Mouse (Mus musculus): ENCODE results near the gene Cpeb2. TPM values are rescaled to one million over a fixed set of nuclear protein-coding genes. Genes with fewer than 3 reads are reported as not detected.

Gene Cpeb2
- polyA plus RNA-seq, 1 experiment from 2014 or later = 2.7 TPM

- DNase-seq (ENCODE audit: low spot score) = no peak
- ATAC-seq (replicated peaks; ENCODE audit: low FRiP score, low read depth) = no peak
- Histone ChIP-seq H3K4me1 (replicated peaks; ENCODE audit: insufficient read depth, low read length) (no peaks in the 10 kb centered on the region), H3K9me3 (replicated peaks; ENCODE audit: low read length) (no peaks in the 10 kb centered on the region), H3K9ac (ENCODE audit: low read depth, low read length) (no peak overlapping the region), H3K4me3 (replicated peaks; ENCODE audit: low read depth, low read length) (peak overlapping the region; percentile 83), H3K4me2 (ENCODE audit: low read length) (peak overlapping the region; percentile 98; the same call in 1 of the 2 replicates), H3K27me3 (ENCODE audit: insufficient read depth, low read length) (no peaks in the 10 kb centered on the region), H3K36me3 (ENCODE audit: insufficient read depth, low read length) (no peaks in the 10 kb centered on the region), H3K27ac (no peak overlapping the region)
- TF ChIP-seq CTCF (IDR thresholded peaks at IDR 0.05; ENCODE audit: low read depth) = no peak
- WGBS = 39% methylated on average over 5 of the region's 5 CpGs
These were observed 3.0 kb downstream of the Cpeb2 start for GRCm38 (mm10) chr5:43235997-43236396.

DNA sequence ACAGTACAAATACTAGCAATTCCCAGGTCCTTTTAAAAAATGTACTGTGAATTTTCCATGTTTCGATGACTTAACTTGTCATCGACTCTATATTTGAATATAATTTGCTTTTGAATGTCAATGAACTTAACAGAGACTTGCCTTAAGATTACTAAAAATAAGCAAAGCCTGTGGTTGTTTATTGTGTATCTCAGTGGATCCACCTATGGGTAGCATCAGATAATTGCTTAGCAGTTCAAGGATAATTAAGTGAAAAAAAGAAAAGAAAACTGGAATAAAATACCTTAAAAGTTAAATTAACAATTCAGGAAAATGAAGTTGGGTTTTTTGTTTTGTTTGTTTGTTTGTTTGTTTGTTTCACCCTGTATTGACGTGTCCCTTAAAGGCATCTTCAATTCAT, 3.5 kb downstream of the Cpeb2 start:
- Histone ChIP-seq H3K4me1 (replicated peaks; ENCODE audit: insufficient read depth, low read length) (no peaks in the 10 kb centered on the region), H3K4me3 (replicated peaks; ENCODE audit: low read depth, low read length) (no peak overlapping the region), H3K36me3 (ENCODE audit: insufficient read depth, low read length) (no peaks in the 10 kb centered on the region), H3K4me2 (ENCODE audit: low read length) (0 out of 2 replicates have a peak overlapping the region, but pooled peaks have one; percentile 98), H3K9me3 (replicated peaks; ENCODE audit: low read length) (no peaks in the 10 kb centered on the region), H3K27ac (no peak overlapping the region), H3K9ac (ENCODE audit: low read depth, low read length) (no peak overlapping the region), H3K27me3 (ENCODE audit: insufficient read depth, low read length) (no peaks in the 10 kb centered on the region)
- TF ChIP-seq CTCF (IDR thresholded peaks at IDR 0.05; ENCODE audit: low read depth) = peak; percentile 58
- peak; percentile 73 for DNase-seq (ENCODE audit: low spot score)
- ATAC-seq (replicated peaks; ENCODE audit: low FRiP score, low read depth) = no peak
- 78% methylated on average over 3 of the region's 3 CpGs for WGBS

- no peaks in the 10 kb centered on the region for H3K36me3 ChIP-seq (ENCODE audit: insufficient read depth, low read length)
- H3K9me3 ChIP-seq (replicated peaks; ENCODE audit: low read length) = no peaks in the 10 kb centered on the region
- no peaks in the 10 kb centered on the region for H3K4me1 ChIP-seq (replicated peaks; ENCODE audit: insufficient read depth, low read length)
- TF ChIP-seq CTCF (IDR thresholded peaks at IDR 0.05; ENCODE audit: low read depth) = no peak
- no peak overlapping the region for H3K9ac ChIP-seq (ENCODE audit: low read depth, low read length)
- 73% methylated on average over 12 of the region's 12 CpGs for WGBS
- no peak overlapping the region for H3K4me2 ChIP-seq (ENCODE audit: low read length)
- ATAC-seq (replicated peaks; ENCODE audit: low FRiP score, low read depth) = no peak
- H3K4me3 ChIP-seq (replicated peaks; ENCODE audit: low read depth, low read length) = no peak overlapping the region
- H3K27ac ChIP-seq = no peak overlapping the region
- no peak for DNase-seq (ENCODE audit: low spot score)
- no peaks in the 10 kb centered on the region for H3K27me3 ChIP-seq (ENCODE audit: insufficient read depth, low read length)
These were observed 4.3 kb downstream of the Cpeb2 start for GRCm38 (mm10) chr5:43237238-43237637.

GRCm38 (mm10) chr5:43239141-43239835, 6.3 kb downstream of the Cpeb2 start:
- no peak for ATAC-seq (replicated peaks; ENCODE audit: low FRiP score, low read depth)
- Histone ChIP-seq H3K9ac (ENCODE audit: low read depth, low read length) (no peak overlapping the region), H3K9me3 (replicated peaks; ENCODE audit: low read length) (no peaks in the 10 kb centered on the region), H3K4me2 (ENCODE audit: low read length) (no peak overlapping the region), H3K4me1 (replicated peaks; ENCODE audit: insufficient read depth, low read length) (no peaks in the 10 kb centered on the region), H3K36me3 (ENCODE audit: insufficient read depth, low read length) (no peaks in the 10 kb centered on the region), H3K27ac (no peak overlapping the region), H3K27me3 (ENCODE audit: insufficient read depth, low read length) (no peaks in the 10 kb centered on the region), H3K4me3 (replicated peaks; ENCODE audit: low read depth, low read length) (no peak overlapping the region)
- DNase-seq (ENCODE audit: low spot score) = no peak
- no peak for TF ChIP-seq CTCF (IDR thresholded peaks at IDR 0.05; ENCODE audit: low read depth)
- 91% methylated on average over 6 of the region's 6 CpGs for WGBS

DNA sequence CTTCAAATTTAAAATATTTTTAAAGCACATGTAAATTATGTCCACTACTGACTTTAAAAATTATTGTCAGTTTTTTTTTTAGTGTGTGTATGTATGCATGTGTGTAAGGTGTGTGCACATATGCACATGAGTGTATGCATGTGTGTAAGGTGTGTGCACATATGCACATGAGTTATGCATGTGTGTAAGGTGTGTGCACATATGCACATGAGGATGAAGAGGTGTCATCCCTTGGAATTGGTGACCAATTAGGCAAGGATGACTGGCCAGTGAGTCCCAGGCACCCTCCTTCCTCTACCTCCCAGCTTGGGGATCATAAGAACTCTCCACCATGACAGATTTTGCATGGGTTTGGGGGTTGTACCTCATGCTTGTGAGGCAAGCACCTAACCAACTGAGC, 7.8 kb downstream of the Cpeb2 start:
- no peak for ATAC-seq (replicated peaks; ENCODE audit: low FRiP score, low read depth)
- no peak for TF ChIP-seq CTCF (IDR thresholded peaks at IDR 0.05; ENCODE audit: low read depth)

GRCm38 (mm10) chr5:43246236-43246635, 13.3 kb downstream of the Cpeb2 start:
- Histone ChIP-seq H3K27ac (no peak overlapping the region), H3K27me3 (ENCODE audit: insufficient read depth, low read length) (no peaks in the 10 kb centered on the region), H3K4me1 (replicated peaks; ENCODE audit: insufficient read depth, low read length) (no peaks in the 10 kb centered on the region), H3K9ac (ENCODE audit: low read depth, low read length) (no peak overlapping the region), H3K4me3 (replicated peaks; ENCODE audit: low read depth, low read length) (no peak overlapping the region), H3K4me2 (ENCODE audit: low read length) (no peak overlapping the region), H3K36me3 (ENCODE audit: insufficient read depth, low read length) (no peaks in the 10 kb centered on the region), H3K9me3 (replicated peaks; ENCODE audit: low read length) (no peaks in the 10 kb centered on the region)
- DNase-seq (ENCODE audit: low spot score) (no peak), ATAC-seq (replicated peaks; ENCODE audit: low FRiP score, low read depth) (no peak)
- 88% methylated on average over 8 of the region's 8 CpGs for WGBS
- TF ChIP-seq CTCF (IDR thresholded peaks at IDR 0.05; ENCODE audit: low read depth) = no peak

More for the DNA sequence above, 7.8 kb downstream of the Cpeb2 start:
- H3K27me3 ChIP-seq (ENCODE audit: insufficient read depth, low read length) = no peaks in the 10 kb centered on the region
- no peak overlapping the region for H3K27ac ChIP-seq
- no peaks in the 10 kb centered on the region for H3K36me3 ChIP-seq (ENCODE audit: insufficient read depth, low read length)
- no peak overlapping the region for H3K4me3 ChIP-seq (replicated peaks; ENCODE audit: low read depth, low read length)
- no peak for DNase-seq (ENCODE audit: low spot score)
- no peaks in the 10 kb centered on the region for H3K9me3 ChIP-seq (replicated peaks; ENCODE audit: low read length)
- H3K9ac ChIP-seq (ENCODE audit: low read depth, low read length) = no peak overlapping the region
- H3K4me1 ChIP-seq (replicated peaks; ENCODE audit: insufficient read depth, low read length) = no peaks in the 10 kb centered on the region
- H3K4me2 ChIP-seq (ENCODE audit: low read length) = no peak overlapping the region

- Histone ChIP-seq H3K9me3 (replicated peaks; ENCODE audit: low read length) (no peaks in the 10 kb centered on the region), H3K4me2 (ENCODE audit: low read length) (no peak overlapping the region), H3K27ac (no peak overlapping the region), H3K27me3 (ENCODE audit: insufficient read depth, low read length) (no peaks in the 10 kb centered on the region), H3K36me3 (ENCODE audit: insufficient read depth, low read length) (no peaks in the 10 kb centered on the region), H3K4me3 (replicated peaks; ENCODE audit: low read depth, low read length) (no peak overlapping the region), H3K4me1 (replicated peaks; ENCODE audit: insufficient read depth, low read length) (no peaks in the 10 kb centered on the region), H3K9ac (ENCODE audit: low read depth, low read length) (no peak overlapping the region)
- no peak for TF ChIP-seq CTCF (IDR thresholded peaks at IDR 0.05; ENCODE audit: low read depth)
- DNase-seq (ENCODE audit: low spot score) = no peak
- WGBS = 81% methylated on average over 6 of the region's 6 CpGs
- no peak for ATAC-seq (replicated peaks; ENCODE audit: low FRiP score, low read depth)
These were observed 14.0 kb downstream of the Cpeb2 start for GRCm38 (mm10) chr5:43246954-43247353.
